Mouse (Mus musculus) CH12.LX (cell line): ENCODE measurements at regions not wholly inside any gene's neighbourhood (a gene's known extent, or its start where the extent isn't known, plus 50 kb on each side); places are given as distances from the start of the nearest gene placed in this dataset.

ENCODE experiments used
- DNase-seq: peaks from one replicate; pipeline ENCODE4 v3.0.0-alpha.2; 2013; ENCODE audit errors: extremely low read depth
- H3K27ac ChIP-seq: 2 replicates; pipeline ENCODE4 v1.5.1; 2012; ENCODE audit warnings: low read depth, mild to moderate bottlenecking, control low read depth, moderate library complexity; ENCODE audit not compliant: insufficient read depth
- H3K27me3 ChIP-seq: replicated peaks from 2 replicates; pipeline ENCODE3; 2012; ENCODE audit warnings: inconsistent platforms
- H3K36me3 ChIP-seq, 2 experiments: replicated peaks in 1 of 2; 2 replicates each; pipeline versions ENCODE3 to v1.6.1; 2012; ENCODE audit warnings: inconsistent platforms in 1 of 2, low read length in 1 of 2, mild to moderate bottlenecking in 1 of 2, mixed read lengths in 1 of 2, moderate library complexity in 1 of 2; ENCODE audit not compliant: control insufficient read depth in 1 of 2, insufficient read depth in 1 of 2
- H3K4me1 ChIP-seq, 2 experiments: 2 replicates each; pipeline ENCODE4 v1.6.1; 2012; ENCODE audit warnings: inconsistent platforms in 1 of 2, moderate library complexity in 1 of 2; ENCODE audit not compliant: insufficient read depth in 2 of 2, control insufficient read depth in 1 of 2
- H3K4me2 ChIP-seq: 2 replicates; pipeline ENCODE4 v1.6.1; 2012; ENCODE audit warnings: low read depth, mild to moderate bottlenecking, control low read depth; ENCODE audit not compliant: poor library complexity, insufficient read depth, severe bottlenecking
- H3K4me3 ChIP-seq, 3 experiments: fragments of 150-350 bp in 1 of 3; sonication (generic) in 1 of 3; replicated peaks in 1 of 3; 2 replicates each; pipeline versions ENCODE3 to v1.5.1; 2011 to 2012; ENCODE audit warnings: low read depth in 2 of 3, low read length in 2 of 3, mild to moderate bottlenecking in 2 of 3, moderate library complexity in 2 of 3, control low read depth in 1 of 3, improper control_type of control experiment in 1 of 3, inconsistent platforms in 1 of 3, mixed read lengths in 1 of 3; ENCODE audit not compliant: poor library complexity in 1 of 3
- H3K79me2 ChIP-seq: replicated peaks from 2 replicates; pipeline ENCODE4 v1.6.1; 2012; ENCODE audit warnings: mild to moderate bottlenecking, moderate library complexity; ENCODE audit not compliant: control insufficient read depth, poor library complexity, insufficient read depth, severe bottlenecking; ENCODE audit errors: extremely low read depth
- H3K9ac ChIP-seq: 2 replicates; pipeline ENCODE4 v1.6.1; 2012; ENCODE audit warnings: low read depth, mild to moderate bottlenecking, control low read depth, moderate library complexity; ENCODE audit not compliant: insufficient read depth
- H3K9me3 ChIP-seq: replicated peaks from 2 replicates; pipeline ENCODE3; 2012; ENCODE audit warnings: low read length, inconsistent platforms, mixed read lengths
- CTCF ChIP-seq, 2 experiments: IDR thresholded peaks in 1 of 2; conservative IDR thresholded peaks in 1 of 2; 2 replicates each; pipeline ENCODE4 v1.5.1; 2011 to 2012; ENCODE audit warnings: low read depth in 2 of 2, low read length in 2 of 2, improper control_type of control experiment in 1 of 2, inconsistent platforms in 1 of 2, mild to moderate bottlenecking in 1 of 2, moderate library complexity in 1 of 2
- E2F4 ChIP-seq: IDR thresholded peaks from 2 replicates; pipeline ENCODE4 v1.6.1; 2011; ENCODE audit warnings: low read depth, low read length, improper control_type of control experiment; ENCODE audit not compliant: insufficient replicate concordance
- ELF1 ChIP-seq: IDR thresholded peaks from 2 replicates; pipeline ENCODE4 v1.6.1; 2014; ENCODE audit warnings: low read depth, mild to moderate bottlenecking, inconsistent platforms, low read length, improper control_type of control experiment
- ETS1 ChIP-seq: conservative IDR thresholded peaks from 2 replicates; pipeline ENCODE4 v1.6.1; 2012; ENCODE audit warnings: low read depth, mild to moderate bottlenecking, inconsistent platforms, low read length, improper control_type of control experiment, moderate library complexity
- HCFC1 ChIP-seq: IDR thresholded peaks from 2 replicates; pipeline ENCODE4 v1.6.1; 2012; ENCODE audit warnings: low read depth, mild to moderate bottlenecking, inconsistent platforms, low read length, improper control_type of control experiment
- IRF4 ChIP-seq: IDR thresholded peaks from 2 replicates; pipeline ENCODE4 v1.6.1; 2014; ENCODE audit warnings: low read depth, mild to moderate bottlenecking, inconsistent platforms, low read length, improper control_type of control experiment
- JUND ChIP-seq: conservative IDR thresholded peaks from 2 replicates; pipeline ENCODE4 v1.6.1; 2011; ENCODE audit warnings: low read depth, low read length, improper control_type of control experiment
- KAT2A ChIP-seq: IDR thresholded peaks from 2 replicates; pipeline ENCODE4 v1.6.1; 2012; ENCODE audit warnings: low read length, improper control_type of control experiment, inconsistent platforms; ENCODE audit not compliant: insufficient replicate concordance
- MAFK ChIP-seq: IDR thresholded peaks from 2 replicates; pipeline ENCODE4 v1.6.1; 2011; ENCODE audit warnings: low read length, improper control_type of control experiment; ENCODE audit not compliant: insufficient replicate concordance
- MAX ChIP-seq: IDR thresholded peaks from 2 replicates; pipeline ENCODE4 v1.6.1; 2011; ENCODE audit warnings: low read length, improper control_type of control experiment
- MAZ ChIP-seq: IDR thresholded peaks from 2 replicates; pipeline ENCODE4 v1.6.1; 2012; ENCODE audit warnings: low read depth, mild to moderate bottlenecking, inconsistent platforms, low read length, improper control_type of control experiment, moderate library complexity
- MEF2A ChIP-seq: IDR thresholded peaks from 2 replicates; pipeline ENCODE4 v1.6.1; 2014; ENCODE audit warnings: low read depth, mild to moderate bottlenecking, inconsistent platforms, low read length, improper control_type of control experiment, borderline replicate concordance
- MYC ChIP-seq: IDR thresholded peaks from 2 replicates; pipeline ENCODE4 v1.6.1; 2011; ENCODE audit warnings: low read depth, mild to moderate bottlenecking, improper control_type of control experiment, low read length
- NRF1 ChIP-seq: IDR thresholded peaks from 2 replicates; pipeline ENCODE4 v1.6.1; 2014; ENCODE audit warnings: low read depth, mild to moderate bottlenecking, inconsistent platforms, low read length, improper control_type of control experiment, moderate library complexity
- POLR2A ChIP-seq: IDR thresholded peaks from 2 replicates; pipeline ENCODE4 v1.6.1; 2011; ENCODE audit warnings: low read depth, mild to moderate bottlenecking, improper control_type of control experiment, low read length
- RAD21 ChIP-seq: IDR thresholded peaks from 2 replicates; pipeline ENCODE4 v1.6.1; 2011; ENCODE audit warnings: low read depth, mild to moderate bottlenecking, low read length, improper control_type of control experiment, moderate library complexity
- RCOR1 ChIP-seq: conservative IDR thresholded peaks from 2 replicates; pipeline ENCODE4 v1.6.1; 2012; ENCODE audit warnings: low read depth, mild to moderate bottlenecking, inconsistent platforms, low read length, improper control_type of control experiment
- SMC3 ChIP-seq: IDR thresholded peaks from 2 replicates; pipeline ENCODE4 v1.6.1; 2011; ENCODE audit warnings: low read depth, low read length, improper control_type of control experiment
- TBP ChIP-seq: conservative IDR thresholded peaks from 2 replicates; pipeline ENCODE4 v1.6.1; 2011; ENCODE audit warnings: low read depth, low read length, improper control_type of control experiment
- UBTF ChIP-seq: IDR thresholded peaks from 2 replicates; pipeline ENCODE4 v1.6.1; 2012; ENCODE audit warnings: low read depth, mild to moderate bottlenecking, inconsistent platforms, low read length, improper control_type of control experiment, moderate library complexity
- USF1 ChIP-seq: IDR thresholded peaks from 2 replicates; pipeline ENCODE4 v1.6.1; 2014; ENCODE audit warnings: low read depth, mild to moderate bottlenecking, inconsistent platforms, low read length, improper control_type of control experiment
- ZNF384 ChIP-seq: IDR thresholded peaks from 2 replicates; pipeline ENCODE4 v1.6.1; 2012; ENCODE audit warnings: low read depth, low read length, improper control_type of control experiment, inconsistent platforms
- dilution Hi-C: fragments of 300-500 bp; cut with MboI; formaldehyde crosslinking; loops from 2 replicates; pipeline ENCODE4 v1.14.3; 2020; ENCODE audit warnings: low sequenced_read_pairs; ENCODE audit not compliant: extremely low pct_unique_long_range_greater_than_20kb, extremely low pct_ligation_motif_present
- in situ Hi-C: fragments of 300-500 bp; cut with MboI; formaldehyde crosslinking; loops from 3 replicates; pipeline ENCODE4 v1.14.3; 2019; ENCODE audit warnings: low sequenced_read_pairs, low pct_ligation_motif_present, low pct_unique_long_range_greater_than_20kb, mixed read lengths

DNA sequence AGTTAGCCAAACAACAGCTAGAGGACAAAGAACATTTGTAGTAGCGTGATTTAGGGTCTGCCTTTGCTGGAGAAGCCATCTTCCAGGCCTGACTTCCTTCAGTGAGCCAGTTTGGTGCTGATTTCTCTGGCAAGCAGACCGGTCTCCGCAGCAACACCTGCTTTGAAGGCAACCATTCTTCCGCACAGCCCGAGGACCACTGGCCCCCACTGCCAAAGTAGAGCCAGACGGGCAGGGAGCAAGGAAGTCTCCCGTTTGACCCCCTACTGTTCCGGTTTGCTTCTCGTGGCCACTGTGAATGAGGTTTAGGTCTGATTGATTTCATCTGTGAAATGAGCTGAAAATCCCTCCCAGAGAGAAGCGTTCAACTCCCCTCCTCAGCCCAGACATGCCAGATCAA lies 471.0 kb downstream of the Tshz3 start:
- peaks cover 67% of the 10 kb centered on the region for H3K9me3 ChIP-seq
- no peak overlapping the region for H3K4me3 ChIP-seq
- no peak overlapping the region for H3K27ac ChIP-seq
- no peak for DNase-seq
- no peaks in the 10 kb centered on the region for H3K79me2 ChIP-seq
- H3K9ac ChIP-seq, result no peak overlapping the region
- TF ChIP-seq IRF4 (no peak), HCFC1 (no peak), KAT2A (no peak), TBP (no peak), RCOR1 (no peak), JUND (no peak), MEF2A (no peak), CTCF (conservative IDR thresholded peaks at IDR 0.05 in 1 of 2, IDR thresholded peaks at IDR 0.05 in 1 of 2; ENCODE audit: low read depth in 2 of 2, low read length in 2 of 2) (no peak)
- TF ChIP-seq, all 38 proteins: peak for 0
- Histone ChIP-seq H3K36me3 (no peaks in the 10 kb centered on the region), H3K4me2 (no peak overlapping the region), H3K27me3 (no peaks in the 10 kb centered on the region), H3K4me1 (no peaks in the 10 kb centered on the region)
- in situ Hi-C loops, result no loop called here
- dilution Hi-C loops, result no loop called here

DNA sequence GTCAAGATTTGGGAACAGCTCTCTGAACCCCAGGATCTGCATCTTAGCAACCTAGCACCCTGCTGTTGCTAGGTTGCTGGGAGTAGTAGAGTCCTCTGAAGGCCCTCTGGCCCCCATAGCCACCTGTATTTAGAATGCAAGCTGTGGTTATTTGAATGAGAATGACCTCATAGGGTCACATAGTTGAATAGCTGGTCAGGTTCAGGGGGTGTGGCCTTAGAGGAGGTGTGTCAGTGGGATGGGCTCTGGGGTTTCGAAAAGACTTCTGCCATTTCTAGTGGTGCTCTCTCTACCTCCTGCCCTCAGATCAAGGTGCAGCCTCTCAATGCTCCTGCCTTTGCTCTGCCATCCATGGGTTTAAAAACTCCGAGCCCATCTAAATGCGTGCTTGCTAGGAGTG lies 477.8 kb downstream of the Tshz3 start:
- dilution Hi-C loops, result no loop called here
- Histone ChIP-seq H3K9me3 (peaks cover 77% of the 10 kb centered on the region), H3K4me3 (no peak overlapping the region), H3K4me2 (no peak overlapping the region), H3K36me3 (no peaks in the 10 kb centered on the region), H3K9ac (no peak overlapping the region), H3K27ac (no peak overlapping the region), H3K27me3 (no peaks in the 10 kb centered on the region), H3K79me2 (no peaks in the 10 kb centered on the region), H3K4me1 (no peaks in the 10 kb centered on the region)
- no peak for DNase-seq
- TF ChIP-seq ELF1, result no peak
- TF ChIP-seq E2F4, result no peak
- TF ChIP-seq NRF1, result no peak
- TF ChIP-seq ZNF384, result no peak
- TF ChIP-seq ETS1, result no peak
- TF ChIP-seq SMC3, result no peak
- in situ Hi-C loops, result no loop called here

DNA sequence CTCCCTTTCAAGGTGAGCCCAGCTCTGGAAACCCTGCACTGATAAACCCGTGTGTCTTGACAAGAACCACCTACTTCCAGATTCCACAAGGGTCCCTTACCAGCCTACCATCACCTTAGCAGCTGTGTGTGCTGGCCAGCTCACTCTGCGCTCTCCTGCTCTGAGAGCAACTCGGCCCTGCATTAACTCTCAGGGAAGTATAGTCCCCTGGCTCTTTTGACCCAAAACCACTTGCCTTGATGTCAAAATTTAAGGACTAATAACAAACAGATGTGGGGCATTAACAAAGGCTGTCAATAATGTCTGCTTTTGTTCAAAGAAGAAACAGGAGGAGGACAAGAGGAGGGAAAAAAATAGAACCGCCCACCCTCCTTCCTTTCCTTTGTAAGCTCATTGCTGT lies 480.3 kb downstream of the Tshz3 start:
- Histone ChIP-seq H3K9me3 (peaks cover 73% of the 10 kb centered on the region), H3K4me2 (no peak overlapping the region), H3K27ac (no peak overlapping the region), H3K79me2 (no peaks in the 10 kb centered on the region), H3K4me1 (no peaks in the 10 kb centered on the region), H3K27me3 (no peaks in the 10 kb centered on the region), H3K9ac (no peak overlapping the region), H3K4me3 (no peak overlapping the region), H3K36me3 (no peaks in the 10 kb centered on the region)
- TF ChIP-seq MYC (no peak), MAX (no peak), CTCF (conservative IDR thresholded peaks at IDR 0.05 in 1 of 2, IDR thresholded peaks at IDR 0.05 in 1 of 2; ENCODE audit: low read depth in 2 of 2, low read length in 2 of 2) (no peak), NRF1 (no peak), UBTF (no peak), ELF1 (no peak), MAZ (no peak), E2F4 (no peak), RAD21 (no peak), USF1 (no peak), MAFK (no peak), HCFC1 (no peak), POLR2A (no peak)
- no peak for DNase-seq
- dilution Hi-C loops, result no loop called here
- in situ Hi-C loops, result no loop called here
